Mouse (Mus musculus): ENCODE measurements around the gene Tmem185a. TPM values are rescaled to one million over a fixed set of nuclear protein-coding genes. Genes with fewer than 3 reads are reported as not detected.
"Not testable (repeated sequence)": the region's sequence is repeated elsewhere in the genome, so short reads cannot be mapped to it uniquely, and the experiment has no call there.

Gene Tmem185a
- 16.3 and 21.7 TPM in 2 replicates for polyA plus RNA-seq (2012; rRNA removed)

GRCm38 (mm10) chrX:70476792-70477776 lies at the start of gene Tmem185a:
TSS of gene Tmem185a (minus strand) at chrX:70477180.
- peak; percentile 60 for DNase-seq (ENCODE audit: low read depth, low spot score)
- 23% methylated on average over 42 of the region's 42 CpGs for WGBS

GRCm38 (mm10) chrX:70514413-70514812 lies 37.4 kb upstream of the Tmem185a start:
- DNase-seq (ENCODE audit: low read depth, low spot score) = not testable (repeated sequence)
- WGBS = 61% methylated on average over 3 of the region's 3 CpGs

GRCm38 (mm10) chrX:70487328-70487727 lies 10.3 kb upstream of the Tmem185a start:
- WGBS = no CpG with 5 or more reads among the region's 1 CpGs
- not testable (repeated sequence) for DNase-seq (ENCODE audit: low read depth, low spot score)

- 65% methylated on average over 2 of the region's 2 CpGs for WGBS
- DNase-seq (ENCODE audit: low read depth, low spot score) = no peak
These were observed 5.2 kb upstream of the Tmem185a start for GRCm38 (mm10) chrX:70482154-70482553.

GRCm38 (mm10) chrX:70478701-70479100 lies 1.7 kb upstream of the Tmem185a start:
- no peak for DNase-seq (ENCODE audit: low read depth, low spot score)
- WGBS = 53% methylated on average over 5 of the region's 5 CpGs

- WGBS = 64% methylated on average over 3 of the region's 3 CpGs
- DNase-seq (ENCODE audit: low read depth, low spot score) = no peak
These were observed 1.7 kb downstream of the Tmem185a start for GRCm38 (mm10) chrX:70475215-70475765.

- WGBS = 38% methylated on average over 1 of the region's 1 CpGs
- DNase-seq (ENCODE audit: low read depth, low spot score) = no peak
These were observed 10.1 kb downstream of the Tmem185a start for GRCm38 (mm10) chrX:70466897-70467296.

GRCm38 (mm10) chrX:70465489-70465888 lies 11.5 kb downstream of the Tmem185a start:
- no peak for DNase-seq (ENCODE audit: low read depth, low spot score)
- WGBS = 79% methylated on average over 2 of the region's 2 CpGs

GRCm38 (mm10) chrX:70463621-70464020 lies 13.4 kb downstream of the Tmem185a start:
- no peak for DNase-seq (ENCODE audit: low read depth, low spot score)
- WGBS = 88% methylated on average over 5 of the region's 5 CpGs

GRCm38 (mm10) chrX:70452359-70452758 lies 24.6 kb downstream of the Tmem185a start:
- not testable (repeated sequence) for DNase-seq (ENCODE audit: low read depth, low spot score)
- WGBS = no CpG with 5 or more reads among the region's 1 CpGs

- not testable (repeated sequence) for DNase-seq (ENCODE audit: low read depth, low spot score)
- 56% methylated on average over 3 of the region's 3 CpGs for WGBS
These were observed 51.5 kb downstream of the Tmem185a start for GRCm38 (mm10) chrX:70425473-70425872.

Other genes with a start within 250 kb of the Tmem185a start
- 7.6 and 10.4 TPM in 2 replicates for gene Ids, start 112.1 kb downstream of the Tmem185a start, polyA plus RNA-seq (2012; rRNA removed)
- 7.6 and 9.1 TPM in 2 replicates for gene 1110012L19Rik, start 91.3 kb downstream of the Tmem185a start, polyA plus RNA-seq (2012; rRNA removed)

All from large intestine, adult 2 months (tissue).